Mouse (Mus musculus): ENCODE measurements around the gene Nup210. TPM values are rescaled to one million over a fixed set of nuclear protein-coding genes. Genes with fewer than 3 reads are reported as not detected.

Nup210 gene
- total RNA-seq (2018; cell fraction: chromatin; rRNA removed): 10 to 100 TPM in 1 of 26 experiments, 1 to 10 TPM in 24, under 1 TPM in 1; 0.38 to 11.2 (median 4.4) TPM
- 1 to 10 TPM in 15 of 26 experiments, under 1 TPM in 11; 0.55 to 1.9 (median 1.2) TPM for total RNA-seq (2018; cell fraction: cytosol; rRNA removed)
- 10 to 100 TPM in 1 of 26 experiments, 1 to 10 TPM in 25; 1.1 to 26.0 (median 3.0) TPM for total RNA-seq (2018; cell fraction: nucleus; rRNA removed)
- 0.62 to 5.7 TPM (median 2.0 TPM) in 3 replicates for polyA plus RNA-seq (2018)

- H3K36me3 ChIP-seq (ENCODE audit: inconsistent target): no peaks in the 10 kb centered on the region
- WGBS (ENCODE audit: missing documents): 3% methylated on average over 90 of the region's 93 CpGs
Observed at GRCm38 (mm10) chr6:91116244-91117145, at the start of gene Nup210. Gene Nup210, minus strand, starts transcription at chr6:91116829.

DNA sequence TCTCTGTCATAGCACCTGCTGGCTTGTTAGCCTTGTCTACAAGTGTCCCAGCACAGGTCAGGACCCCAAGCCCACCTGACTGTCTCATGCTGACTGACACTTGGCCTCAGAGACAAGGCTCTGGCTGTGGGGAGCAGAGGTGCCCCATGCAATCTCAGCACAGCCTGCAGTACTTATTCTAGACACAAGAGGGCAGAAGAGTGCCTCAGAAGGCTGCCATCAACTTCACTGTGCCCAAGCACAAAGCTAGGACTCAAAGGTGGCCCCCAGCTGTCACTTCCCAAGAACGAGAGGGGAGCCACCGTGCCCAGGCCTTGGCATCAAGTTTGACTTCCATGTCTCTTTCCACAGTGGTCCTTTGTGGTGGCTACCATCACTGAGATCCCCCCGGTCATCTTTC is 48.6 kb upstream of the Nup210 start:
- no peaks in the 10 kb centered on the region for H3K36me3 ChIP-seq (ENCODE audit: inconsistent target)
- no peak overlapping the region for H3K4me3 ChIP-seq (ENCODE audit: inconsistent target)
- H3K79me2 ChIP-seq (ENCODE audit: inconsistent target): no peaks in the 10 kb centered on the region
- WGBS (ENCODE audit: missing documents): 33% methylated on average over 3 of the region's 3 CpGs
- H3K27ac ChIP-seq: no peak overlapping the region

More at GRCm38 (mm10) chr6:91116244-91117145, at the start of gene Nup210:
- peak within 1 kb of the TSS; percentile 9; the same call in 1 of the 2 replicates for H3K4me3 ChIP-seq (ENCODE audit: inconsistent target)
- H3K79me2 ChIP-seq (ENCODE audit: inconsistent target): peaks cover 10% of the 10 kb centered on the region; the same call in 1 of the 2 replicates
- no peak within 1 kb of the TSS for H3K27ac ChIP-seq

DNA sequence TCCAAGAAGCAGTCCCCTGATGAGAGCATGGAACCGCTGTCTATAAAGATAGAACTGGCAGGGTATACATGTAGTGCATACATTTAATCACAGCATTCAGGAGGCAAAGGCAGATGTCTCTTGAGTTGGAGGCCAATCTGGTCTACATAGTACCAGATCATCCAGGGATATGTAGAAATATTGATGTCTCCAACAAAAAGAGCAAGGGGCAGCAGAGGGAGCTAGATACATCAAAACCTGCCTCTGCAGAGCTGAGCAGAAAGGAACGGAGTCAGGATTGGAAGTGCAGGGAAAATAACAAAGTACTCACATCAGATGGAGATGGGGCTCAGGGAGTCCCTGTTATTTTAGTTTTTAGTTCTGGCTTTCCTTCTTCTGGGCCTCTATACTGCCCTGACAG is 48.0 kb upstream of the Nup210 start:
- Histone ChIP-seq H3K27ac (no peak overlapping the region), H3K79me2 (ENCODE audit: inconsistent target) (no peaks in the 10 kb centered on the region), H3K36me3 (ENCODE audit: inconsistent target) (no peaks in the 10 kb centered on the region), H3K4me3 (ENCODE audit: inconsistent target) (no peak overlapping the region)
- 100% methylated on average over 2 of the region's 2 CpGs for WGBS (ENCODE audit: missing documents)

DNA sequence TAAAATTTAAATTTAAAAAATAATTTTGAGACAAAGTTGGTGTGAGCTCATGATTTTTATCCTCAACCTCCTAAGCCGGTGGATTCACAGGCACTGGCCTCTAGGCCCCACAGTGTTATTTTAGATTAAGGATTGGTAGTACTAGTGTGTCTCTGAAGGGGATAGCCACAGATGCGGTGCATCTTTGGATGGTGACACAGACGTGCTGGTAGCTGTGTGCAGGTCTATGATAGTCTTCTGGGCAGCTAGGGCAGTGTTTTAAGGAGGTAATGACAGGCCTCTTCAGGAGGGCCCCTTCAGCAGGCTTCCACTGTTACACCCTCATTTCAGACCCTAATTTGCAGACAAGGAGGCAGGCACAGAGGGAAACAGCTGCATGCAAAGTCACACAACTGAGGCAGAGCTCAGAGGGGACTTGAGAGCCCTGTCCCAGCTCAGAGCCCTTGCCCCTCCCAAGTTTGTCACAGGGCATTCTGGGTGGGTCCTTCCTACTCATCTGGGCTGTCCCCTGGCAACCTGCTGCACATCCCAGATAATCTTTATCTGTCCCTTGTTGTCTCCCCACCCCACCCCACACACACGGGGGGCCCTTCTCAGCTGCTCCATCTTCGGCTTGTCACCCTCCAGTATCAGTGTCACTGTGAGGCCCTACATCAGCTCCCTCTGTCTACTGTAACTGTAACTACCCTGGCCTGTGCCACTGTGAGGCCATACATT is 46.7 kb upstream of the Nup210 start:
- no peaks in the 10 kb centered on the region for H3K36me3 ChIP-seq (ENCODE audit: inconsistent target)
- H3K4me3 ChIP-seq (ENCODE audit: inconsistent target): no peak overlapping the region
- H3K27ac ChIP-seq: no peak overlapping the region
- 96% methylated on average over 5 of the region's 5 CpGs for WGBS (ENCODE audit: missing documents)
- no peaks in the 10 kb centered on the region for H3K79me2 ChIP-seq (ENCODE audit: inconsistent target)

DNA sequence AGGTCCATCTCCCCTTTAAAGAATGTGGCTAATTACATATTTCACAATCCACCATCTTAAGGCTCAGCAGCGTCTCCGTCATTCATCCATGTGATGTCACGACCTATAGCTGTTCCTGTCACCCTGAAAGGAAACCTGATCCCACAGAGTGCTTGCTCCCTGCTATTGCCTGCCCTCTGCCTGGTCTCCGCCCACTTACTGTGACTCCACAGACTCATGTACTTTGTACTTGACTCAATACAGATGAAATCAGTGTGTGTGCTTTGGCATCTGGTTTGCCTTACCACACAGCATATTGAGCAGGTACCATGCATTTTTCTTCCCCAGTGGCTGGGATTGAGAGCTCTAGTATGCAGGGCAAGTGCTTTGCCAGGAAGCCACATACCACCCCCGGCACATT is 45.7 kb upstream of the Nup210 start:
- no peak overlapping the region for H3K4me3 ChIP-seq (ENCODE audit: inconsistent target)
- H3K27ac ChIP-seq: no peak overlapping the region
- no peaks in the 10 kb centered on the region for H3K79me2 ChIP-seq (ENCODE audit: inconsistent target)
- no peaks in the 10 kb centered on the region for H3K36me3 ChIP-seq (ENCODE audit: inconsistent target)
- WGBS (ENCODE audit: missing documents): 93% methylated on average over 5 of the region's 5 CpGs

DNA sequence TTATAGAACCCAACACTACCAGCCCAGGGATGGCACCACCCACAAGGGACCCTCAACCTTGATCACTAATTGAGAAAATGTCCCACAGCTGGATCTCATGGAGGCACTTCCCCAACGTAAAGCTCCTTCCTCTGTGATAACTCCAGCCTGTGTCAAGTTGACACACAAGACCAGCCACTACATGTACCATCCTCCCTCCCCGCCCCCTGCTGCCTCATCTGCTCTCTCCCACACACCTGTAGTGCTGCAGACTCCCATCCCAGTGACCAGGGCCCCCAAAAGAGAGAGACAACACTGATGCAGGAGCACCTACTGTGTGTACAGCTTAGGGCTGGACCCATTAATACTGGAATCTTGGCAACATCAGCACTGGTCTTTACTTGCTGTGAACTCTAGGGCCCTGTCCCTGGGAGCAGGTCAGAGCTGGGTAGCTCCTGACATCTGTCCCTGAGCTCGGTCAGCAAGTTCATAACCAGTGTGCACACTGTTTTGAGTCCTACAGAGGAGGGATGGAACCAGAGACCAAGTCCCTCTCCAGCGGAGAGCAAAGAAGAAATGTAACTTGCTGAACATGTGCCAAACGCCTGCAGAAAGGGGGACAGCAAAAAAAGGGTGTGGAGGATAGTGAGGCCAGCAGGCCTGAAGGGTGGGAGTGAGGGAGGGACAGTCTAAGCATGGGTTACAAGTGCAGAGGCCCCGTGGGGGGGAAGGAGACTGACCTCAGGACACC is 45.0 kb upstream of the Nup210 start:
- WGBS (ENCODE audit: missing documents): 73% methylated on average over 6 of the region's 6 CpGs

GRCm38 (mm10) chr6:91160976-91161375 is 44.3 kb upstream of the Nup210 start:
- H3K36me3 ChIP-seq (ENCODE audit: inconsistent target): no peaks in the 10 kb centered on the region
- H3K4me3 ChIP-seq (ENCODE audit: inconsistent target): no peak overlapping the region
- 77% methylated on average over 2 of the region's 2 CpGs for WGBS (ENCODE audit: missing documents)
- no peaks in the 10 kb centered on the region for H3K79me2 ChIP-seq (ENCODE audit: inconsistent target)
- H3K27ac ChIP-seq: no peak overlapping the region

More for the DNA sequence above, 45.0 kb upstream of the Nup210 start:
- Histone ChIP-seq H3K4me3 (ENCODE audit: inconsistent target) (no peak overlapping the region), H3K79me2 (ENCODE audit: inconsistent target) (no peaks in the 10 kb centered on the region), H3K27ac (no peak overlapping the region), H3K36me3 (ENCODE audit: inconsistent target) (no peaks in the 10 kb centered on the region)

DNA sequence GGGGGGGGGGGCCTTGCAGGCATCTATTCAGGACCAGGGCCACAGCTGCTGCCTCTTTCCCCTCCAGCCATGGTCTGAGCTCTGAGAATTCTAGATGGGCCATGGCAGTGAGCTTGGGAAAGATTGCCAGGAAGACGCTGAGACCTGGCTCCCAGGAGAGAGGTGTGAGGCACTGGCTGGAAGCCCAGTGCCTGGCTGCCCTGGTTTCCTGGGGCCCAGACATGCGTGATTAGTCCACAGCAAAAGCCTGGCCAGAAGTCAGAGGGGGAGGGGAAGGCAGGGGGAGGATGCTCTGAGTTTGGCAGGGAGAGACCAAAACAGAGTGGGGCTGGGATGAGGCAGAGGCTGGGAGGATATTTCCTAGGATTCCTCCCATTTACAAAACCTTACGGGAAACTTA is 43.8 kb upstream of the Nup210 start:
- Histone ChIP-seq H3K36me3 (ENCODE audit: inconsistent target) (no peaks in the 10 kb centered on the region), H3K79me2 (ENCODE audit: inconsistent target) (no peaks in the 10 kb centered on the region), H3K27ac (no peak overlapping the region), H3K4me3 (ENCODE audit: inconsistent target) (no peak overlapping the region)
- 88% methylated on average over 3 of the region's 3 CpGs for WGBS (ENCODE audit: missing documents)

GRCm38 (mm10) chr6:91159047-91159446 is 42.4 kb upstream of the Nup210 start:
- WGBS (ENCODE audit: missing documents): 65% methylated on average over 9 of the region's 9 CpGs
- no peaks in the 10 kb centered on the region for H3K79me2 ChIP-seq (ENCODE audit: inconsistent target)
- no peak overlapping the region for H3K27ac ChIP-seq
- no peak overlapping the region for H3K4me3 ChIP-seq (ENCODE audit: inconsistent target)
- H3K36me3 ChIP-seq (ENCODE audit: inconsistent target): no peaks in the 10 kb centered on the region

DNA sequence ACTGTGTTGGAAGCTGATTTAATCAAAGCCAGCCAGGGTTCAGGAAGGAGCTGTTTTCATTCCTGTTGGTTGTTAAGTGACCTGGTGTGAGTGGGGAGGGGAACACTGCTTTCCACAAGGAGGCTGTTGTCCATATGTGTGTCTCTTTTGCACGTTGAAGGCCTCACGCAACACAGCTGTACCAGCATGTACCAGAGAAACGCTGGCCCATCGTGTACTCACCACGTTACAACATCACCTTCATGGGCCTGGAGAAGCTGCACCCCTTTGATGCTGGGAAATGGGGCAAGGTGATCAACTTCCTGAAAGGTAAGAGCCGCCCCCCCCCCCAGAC is 40.6 kb upstream of the Nup210 start:
- 61% methylated on average over 6 of the region's 6 CpGs for WGBS (ENCODE audit: missing documents)
- H3K36me3 ChIP-seq (ENCODE audit: inconsistent target): no peaks in the 10 kb centered on the region
- H3K4me3 ChIP-seq (ENCODE audit: inconsistent target): peak overlapping the region; percentile 10; the same call in 1 of the 2 replicates
- H3K79me2 ChIP-seq (ENCODE audit: inconsistent target): no peaks in the 10 kb centered on the region
- H3K27ac ChIP-seq: no peak overlapping the region

DNA sequence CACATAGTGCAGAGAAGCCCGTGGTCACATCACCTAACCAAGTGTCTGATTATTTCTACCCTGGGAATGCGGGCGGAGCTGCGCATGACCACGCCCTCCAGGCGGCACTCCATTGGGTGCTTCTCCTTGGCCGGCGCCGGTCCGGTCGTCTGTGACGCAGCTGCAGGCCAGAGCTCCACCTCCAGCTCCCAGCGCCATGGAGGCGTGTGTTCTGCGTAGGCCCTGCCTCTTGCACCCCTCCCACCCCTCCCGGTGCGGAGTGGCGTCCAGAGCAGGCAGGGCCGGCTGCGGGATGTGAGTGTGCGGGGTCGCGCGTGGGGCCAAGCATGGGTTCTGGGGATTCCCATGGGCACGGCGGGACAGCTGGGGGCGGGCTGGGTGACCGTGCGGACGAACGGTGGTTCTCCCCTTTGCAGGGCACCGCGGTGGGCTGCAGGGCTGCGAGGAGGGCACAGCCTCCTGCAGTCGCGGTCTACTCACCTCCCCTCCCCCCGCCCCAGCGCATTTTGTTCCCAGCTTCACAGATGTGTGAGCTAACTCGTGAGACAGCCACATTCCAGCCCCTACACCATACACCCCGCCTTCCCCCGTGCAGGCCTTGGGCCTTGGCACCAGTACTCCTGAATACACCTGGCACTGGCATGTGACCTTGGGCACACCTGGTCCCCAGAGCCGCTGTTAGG is 40.1 kb upstream of the Nup210 start, which contains the start of gene Hdac11:
Hdac11 (plus strand) TSS at position 112 of the 683 bp plus-strand sequence.
- 2% methylated on average over 21 of the region's 42 CpGs for WGBS (ENCODE audit: missing documents)
- no peak within 1 kb of the TSS for H3K27ac ChIP-seq
- no peaks in the 10 kb centered on the region for H3K36me3 ChIP-seq (ENCODE audit: inconsistent target)
- peak within 1 kb of the TSS; percentile 10; the same call in 1 of the 2 replicates for H3K4me3 ChIP-seq (ENCODE audit: inconsistent target)
- H3K79me2 ChIP-seq (ENCODE audit: inconsistent target): no peaks in the 10 kb centered on the region

DNA sequence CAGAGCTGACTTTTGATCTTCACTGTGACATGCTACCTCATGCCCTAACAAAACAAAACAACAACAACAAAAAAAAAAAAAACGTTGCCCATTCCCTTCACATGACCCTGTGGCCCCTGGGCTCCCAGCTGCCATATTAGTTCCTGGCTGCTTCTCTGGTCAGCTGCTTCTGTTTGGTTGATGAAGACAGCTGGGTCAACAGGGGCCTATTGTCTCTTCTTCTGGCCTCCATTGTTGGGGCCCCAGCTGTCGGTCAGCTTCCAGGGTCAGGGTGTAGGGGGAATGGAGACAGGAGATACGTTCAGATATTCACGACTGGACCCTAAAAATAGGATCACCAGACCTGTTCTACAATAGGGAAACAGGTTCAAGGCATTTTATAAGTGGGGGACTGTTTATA is 39.4 kb upstream of the Nup210 start:
- no peaks in the 10 kb centered on the region for H3K79me2 ChIP-seq (ENCODE audit: inconsistent target)
- 58% methylated on average over 4 of the region's 4 CpGs for WGBS (ENCODE audit: missing documents)
- no peak overlapping the region for H3K27ac ChIP-seq
- H3K4me3 ChIP-seq (ENCODE audit: inconsistent target): no peak overlapping the region
- no peaks in the 10 kb centered on the region for H3K36me3 ChIP-seq (ENCODE audit: inconsistent target)

DNA sequence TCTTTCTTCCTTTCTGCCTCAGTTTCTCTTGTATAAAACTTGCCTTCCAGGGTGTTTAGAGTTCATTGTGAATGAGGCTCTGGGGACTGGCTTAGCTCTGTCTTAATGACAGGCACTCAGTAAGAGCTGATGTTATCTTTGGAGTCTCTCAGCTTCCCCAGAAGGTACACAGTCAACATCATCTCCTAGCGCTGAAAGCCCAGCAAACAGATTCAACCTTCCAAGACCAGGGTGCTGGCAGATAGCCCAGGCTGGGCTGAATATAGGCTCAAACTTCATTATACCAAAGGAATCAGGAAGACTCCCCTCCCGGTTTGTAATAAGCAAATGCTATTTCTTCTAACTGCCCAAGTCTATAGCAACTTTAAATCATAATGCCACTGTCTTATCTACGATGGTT is 38.7 kb upstream of the Nup210 start:
- WGBS (ENCODE audit: missing documents): 87% methylated on average over 3 of the region's 3 CpGs
- H3K27ac ChIP-seq: no peak overlapping the region
- H3K4me3 ChIP-seq (ENCODE audit: inconsistent target): no peak overlapping the region
- no peaks in the 10 kb centered on the region for H3K36me3 ChIP-seq (ENCODE audit: inconsistent target)
- no peaks in the 10 kb centered on the region for H3K79me2 ChIP-seq (ENCODE audit: inconsistent target)

DNA sequence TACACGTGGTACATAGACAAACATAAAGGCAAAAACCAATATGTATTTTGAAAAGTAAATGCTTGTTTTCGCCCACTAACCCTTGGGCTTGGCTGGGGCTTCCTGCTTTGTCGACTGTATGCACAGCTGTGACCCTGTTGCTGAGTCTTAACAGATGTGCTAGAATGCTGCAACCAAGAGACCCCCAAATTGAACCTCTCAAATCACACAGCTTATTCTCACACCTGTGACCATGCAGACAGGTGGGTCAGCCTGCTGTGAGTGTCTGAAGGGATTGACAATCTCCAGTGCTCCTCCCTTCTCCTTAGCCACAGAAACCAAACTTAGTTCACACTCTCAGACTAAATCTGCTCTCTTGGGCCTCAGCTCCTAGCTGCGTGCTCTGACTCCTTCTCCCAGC is 38.1 kb upstream of the Nup210 start:
- no peak overlapping the region for H3K27ac ChIP-seq

More for the DNA sequence above, 38.1 kb upstream of the Nup210 start:
- no peaks in the 10 kb centered on the region for H3K79me2 ChIP-seq (ENCODE audit: inconsistent target)
- H3K4me3 ChIP-seq (ENCODE audit: inconsistent target): no peak overlapping the region
- 69% methylated on average over 4 of the region's 4 CpGs for WGBS (ENCODE audit: missing documents)
- no peaks in the 10 kb centered on the region for H3K36me3 ChIP-seq (ENCODE audit: inconsistent target)

Data from macrophage (primary cell).